Mouse (Mus musculus): ENCODE measurements around the gene Tma16. TPM values are rescaled to one million over a fixed set of nuclear protein-coding genes. Genes with fewer than 3 reads are reported as not detected.

Gene Tma16
- polyA plus RNA-seq (2015; fragmentation: Nextera tagmentation; extraction: Ambion mirVana): 13.1 and 13.3 TPM in 2 replicates

- H3K27ac ChIP-seq: 0 out of 2 replicates have a peak within 1 kb of the TSS, but pooled peaks have one; percentile 44
- no peaks in the 10 kb centered on the region for H3K27me3 ChIP-seq (replicated peaks)
- ATAC-seq: peak; percentile 96
- peak within 1 kb of the TSS; percentile 74 for H3K4me2 ChIP-seq (replicated peaks)
- H3K36me3 ChIP-seq: peaks cover 6% of the 10 kb centered on the region; the same call in 1 of the 2 replicates
- 0 out of 2 replicates have a peak, but pooled peaks cover 2% of the 10 kb centered on the region for H3K4me1 ChIP-seq (replicated peaks)
- H3K9ac ChIP-seq: peak within 1 kb of the TSS; percentile 87
- no peaks in the 10 kb centered on the region for H3K9me3 ChIP-seq
- WGBS: under 1% methylated on average over 45 of the region's 45 CpGs
- H3K4me3 ChIP-seq (replicated peaks): peak within 1 kb of the TSS; percentile 95
These were observed at the start of gene Tma16 for GRCm38 (mm10) chr8:66486084-66486763. Gene Tma16, minus strand, starts transcription at chr8:66486530.

GRCm38 (mm10) chr8:66520576-66520975, 34.2 kb upstream of the Tma16 start:
- no peak overlapping the region for H3K4me2 ChIP-seq (replicated peaks)
- H3K9me3 ChIP-seq: no peaks in the 10 kb centered on the region
- no peak overlapping the region for H3K27ac ChIP-seq
- no peak for ATAC-seq
- no peak overlapping the region for H3K9ac ChIP-seq
- H3K36me3 ChIP-seq: no peaks in the 10 kb centered on the region
- H3K4me3 ChIP-seq (replicated peaks): no peak overlapping the region
- no peaks in the 10 kb centered on the region for H3K4me1 ChIP-seq (replicated peaks)
- no peaks in the 10 kb centered on the region for H3K27me3 ChIP-seq (replicated peaks)

- Histone ChIP-seq H3K9me3 (no peaks in the 10 kb centered on the region), H3K4me3 (replicated peaks) (no peak overlapping the region), H3K27me3 (replicated peaks) (no peaks in the 10 kb centered on the region), H3K27ac (no peak overlapping the region), H3K4me2 (replicated peaks) (no peak overlapping the region), H3K36me3 (no peaks in the 10 kb centered on the region), H3K9ac (no peak overlapping the region), H3K4me1 (replicated peaks) (no peaks in the 10 kb centered on the region)
- 76% methylated on average over 2 of the region's 2 CpGs for WGBS
- ATAC-seq: no peak
These were observed 32.8 kb upstream of the Tma16 start for GRCm38 (mm10) chr8:66519149-66519548.

- no peak within 1 kb of the TSS for H3K4me3 ChIP-seq (replicated peaks)
- H3K9ac ChIP-seq: no peak within 1 kb of the TSS
- no peak within 1 kb of the TSS for H3K27ac ChIP-seq
- H3K27me3 ChIP-seq (replicated peaks): no peaks in the 10 kb centered on the region
- H3K36me3 ChIP-seq: no peaks in the 10 kb centered on the region
- no peaks in the 10 kb centered on the region for H3K9me3 ChIP-seq
- ATAC-seq: no peak
- no peaks in the 10 kb centered on the region for H3K4me1 ChIP-seq (replicated peaks)
- H3K4me2 ChIP-seq (replicated peaks): no peak within 1 kb of the TSS
- 94% methylated on average over 22 of the region's 22 CpGs for WGBS
These were observed 25.2 kb upstream of the Tma16 start, which contains the start of gene Tktl2 for GRCm38 (mm10) chr8:66511537-66511936. Gene Tktl2, plus strand, starts transcription at chr8:66511756.

GRCm38 (mm10) chr8:66503381-66503780, 17.1 kb upstream of the Tma16 start:
- no peaks in the 10 kb centered on the region for H3K36me3 ChIP-seq
- no peak for ATAC-seq
- H3K9me3 ChIP-seq: no peaks in the 10 kb centered on the region
- H3K4me1 ChIP-seq (replicated peaks): no peaks in the 10 kb centered on the region
- H3K9ac ChIP-seq: no peak overlapping the region
- no peak overlapping the region for H3K4me3 ChIP-seq (replicated peaks)
- no peaks in the 10 kb centered on the region for H3K27me3 ChIP-seq (replicated peaks)
- WGBS: 76% methylated on average over 2 of the region's 2 CpGs
- H3K27ac ChIP-seq: no peak overlapping the region
- H3K4me2 ChIP-seq (replicated peaks): no peak overlapping the region

- H3K27ac ChIP-seq: no peak overlapping the region
- no peak overlapping the region for H3K4me3 ChIP-seq (replicated peaks)
- no peaks in the 10 kb centered on the region for H3K9me3 ChIP-seq
- ATAC-seq: 0 out of 2 replicates have a peak, but pooled peaks have one; percentile 34
- H3K4me1 ChIP-seq (replicated peaks): no peaks in the 10 kb centered on the region
- no peaks in the 10 kb centered on the region for H3K36me3 ChIP-seq
- H3K27me3 ChIP-seq (replicated peaks): no peaks in the 10 kb centered on the region
- no peak overlapping the region for H3K9ac ChIP-seq
- no peak overlapping the region for H3K4me2 ChIP-seq (replicated peaks)
- 35% methylated on average over 4 of the region's 4 CpGs for WGBS
These were observed 10.8 kb upstream of the Tma16 start for GRCm38 (mm10) chr8:66496998-66497577.

- no peaks in the 10 kb centered on the region for H3K4me1 ChIP-seq (replicated peaks)
- H3K4me3 ChIP-seq (replicated peaks): no peak overlapping the region
- ATAC-seq: peak; percentile 68
- no peak overlapping the region for H3K27ac ChIP-seq
- WGBS: 6% methylated on average over 8 of the region's 8 CpGs
- H3K9me3 ChIP-seq: no peaks in the 10 kb centered on the region
- no peaks in the 10 kb centered on the region for H3K27me3 ChIP-seq (replicated peaks)
- H3K4me2 ChIP-seq (replicated peaks): no peak overlapping the region
- H3K9ac ChIP-seq: no peak overlapping the region
- H3K36me3 ChIP-seq: no peaks in the 10 kb centered on the region
These were observed 9.4 kb upstream of the Tma16 start for GRCm38 (mm10) chr8:66495726-66496125.

- Histone ChIP-seq H3K4me1 (replicated peaks) (no peaks in the 10 kb centered on the region), H3K36me3 (no peaks in the 10 kb centered on the region), H3K4me3 (replicated peaks) (no peak overlapping the region), H3K27ac (no peak overlapping the region), H3K4me2 (replicated peaks) (no peak overlapping the region), H3K9me3 (no peaks in the 10 kb centered on the region), H3K9ac (no peak overlapping the region), H3K27me3 (replicated peaks) (no peaks in the 10 kb centered on the region)
- ATAC-seq: no peak
- 76% methylated on average over 2 of the region's 2 CpGs for WGBS
These were observed 8.2 kb upstream of the Tma16 start for GRCm38 (mm10) chr8:66494496-66494895.

GRCm38 (mm10) chr8:66490624-66491023, 4.3 kb upstream of the Tma16 start:
- Histone ChIP-seq H3K27me3 (replicated peaks) (no peaks in the 10 kb centered on the region), H3K4me2 (replicated peaks) (no peak overlapping the region), H3K9ac (no peak overlapping the region), H3K4me3 (replicated peaks) (no peak overlapping the region), H3K27ac (no peak overlapping the region), H3K36me3 (no peaks in the 10 kb centered on the region), H3K9me3 (no peaks in the 10 kb centered on the region), H3K4me1 (replicated peaks) (no peaks in the 10 kb centered on the region)
- ATAC-seq: no peak
- WGBS: 72% methylated on average over 4 of the region's 4 CpGs

GRCm38 (mm10) chr8:66488556-66488955, 2.2 kb upstream of the Tma16 start:
- H3K27ac ChIP-seq: no peak overlapping the region
- H3K27me3 ChIP-seq (replicated peaks): no peaks in the 10 kb centered on the region
- ATAC-seq: no peak
- H3K36me3 ChIP-seq: peaks cover 2% of the 10 kb centered on the region; the same call in 1 of the 2 replicates
- H3K4me3 ChIP-seq (replicated peaks): no peak overlapping the region
- 0 out of 2 replicates have a peak, but pooled peaks cover 2% of the 10 kb centered on the region for H3K4me1 ChIP-seq (replicated peaks)
- no peak overlapping the region for H3K9ac ChIP-seq
- no peak overlapping the region for H3K4me2 ChIP-seq (replicated peaks)
- H3K9me3 ChIP-seq: no peaks in the 10 kb centered on the region
- 46% methylated on average over 3 of the region's 3 CpGs for WGBS

GRCm38 (mm10) chr8:66476880-66477279, 9.4 kb downstream of the Tma16 start:
- Histone ChIP-seq H3K36me3 (peaks cover 16% of the 10 kb centered on the region), H3K4me1 (replicated peaks) (no peaks in the 10 kb centered on the region), H3K4me2 (replicated peaks) (no peak overlapping the region), H3K27me3 (replicated peaks) (no peaks in the 10 kb centered on the region), H3K9me3 (no peaks in the 10 kb centered on the region), H3K27ac (no peak overlapping the region), H3K9ac (no peak overlapping the region), H3K4me3 (replicated peaks) (no peak overlapping the region)
- WGBS: 88% methylated on average over 3 of the region's 3 CpGs
- ATAC-seq: no peak

GRCm38 (mm10) chr8:66469821-66470220, 16.5 kb downstream of the Tma16 start:
- WGBS: 75% methylated on average over 3 of the region's 3 CpGs
- ATAC-seq: no peak
- Histone ChIP-seq H3K4me1 (replicated peaks) (no peaks in the 10 kb centered on the region), H3K4me3 (replicated peaks) (no peak overlapping the region), H3K9me3 (no peaks in the 10 kb centered on the region), H3K27ac (no peak overlapping the region), H3K27me3 (replicated peaks) (no peaks in the 10 kb centered on the region), H3K9ac (no peak overlapping the region), H3K36me3 (no peaks in the 10 kb centered on the region), H3K4me2 (replicated peaks) (no peak overlapping the region)

- no peak for ATAC-seq
- no peaks in the 10 kb centered on the region for H3K27me3 ChIP-seq (replicated peaks)
These were observed 29.3 kb downstream of the Tma16 start for GRCm38 (mm10) chr8:66457057-66457456.

More at GRCm38 (mm10) chr8:66457057-66457456, 29.3 kb downstream of the Tma16 start:
- Histone ChIP-seq H3K4me1 (replicated peaks) (no peaks in the 10 kb centered on the region), H3K4me2 (replicated peaks) (no peak overlapping the region), H3K4me3 (replicated peaks) (no peak overlapping the region), H3K27ac (no peak overlapping the region), H3K9ac (no peak overlapping the region), H3K36me3 (no peaks in the 10 kb centered on the region), H3K9me3 (no peaks in the 10 kb centered on the region)

Measured in intestine, embryonic 15.5 days (tissue).